Mouse (Mus musculus) cerebellum, adult 2 months (tissue): ENCODE results near the gene Sspn.

Source experiments
- CTCF ChIP-seq: fragments of 200-500 bp; IDR thresholded peaks from 2 replicates; pipeline ENCODE4 v1.5.1; 2011; ENCODE audit warnings: low read depth, mild to moderate bottlenecking, control low read depth, low read length, moderate library complexity, borderline replicate concordance; ENCODE audit not compliant: insufficient read depth
- POLR2A ChIP-seq: fragments of 200-500 bp; IDR thresholded peaks from 2 replicates; pipeline ENCODE4 v1.6.1; 2011; ENCODE audit warnings: low read length, control low read depth, borderline replicate concordance; ENCODE audit not compliant: insufficient read depth

DNA sequence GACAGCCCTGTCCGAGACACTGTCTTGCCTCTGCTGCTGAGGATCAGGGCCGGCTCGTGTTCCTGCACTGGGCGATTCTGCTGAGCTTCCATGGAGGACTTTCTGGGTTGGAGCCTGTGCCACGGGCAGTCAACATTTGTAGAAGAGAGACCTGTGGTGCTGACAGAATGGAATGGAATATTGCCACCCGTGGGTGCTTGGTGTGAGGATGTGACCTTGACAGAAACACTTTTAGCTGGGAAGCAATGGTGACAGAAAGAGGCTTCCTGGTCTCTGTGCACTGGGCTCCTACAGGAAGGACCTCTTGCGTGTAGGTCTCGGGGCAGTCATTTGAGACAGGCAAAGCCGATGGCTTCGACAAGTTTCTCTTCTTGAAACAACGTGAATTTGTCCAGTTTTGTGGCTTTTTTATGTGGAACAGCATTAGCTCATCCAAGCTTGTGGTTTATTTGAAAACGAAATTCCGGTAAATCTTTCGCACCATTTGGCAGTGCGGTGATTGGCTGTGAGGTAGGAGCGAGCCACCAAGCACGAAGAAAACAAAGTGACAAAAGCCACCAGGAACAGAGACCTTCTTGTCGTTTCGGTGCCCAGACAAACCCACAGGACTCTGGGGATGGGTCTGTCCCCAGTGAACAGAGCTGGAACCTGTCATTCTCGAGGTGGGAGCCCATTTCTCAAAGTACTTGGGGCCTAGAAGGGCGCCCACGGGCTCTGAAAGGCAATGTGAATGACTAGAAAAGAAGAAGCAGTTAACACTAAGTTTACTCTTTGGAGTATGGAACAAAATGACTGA is 70.2 kb downstream of the Sspn start:
- no peak for TF ChIP-seq POLR2A
- TF ChIP-seq CTCF: no peak
